Mouse (Mus musculus) cerebellum, postnatal 36 days (tissue): Measurements from ENCODE around the gene Mob2.
A peak's percentile ranks its signal among the peaks of the same experiment; 100 is the strongest.

Experiments used
- DNase-seq, 2 experiments: peaks; one replicate each; pipeline ENCODE4 v3.0.0; 2021 to 2022; ENCODE audit warnings: mixed read lengths in 2 of 2

Mob2 gene

DNA sequence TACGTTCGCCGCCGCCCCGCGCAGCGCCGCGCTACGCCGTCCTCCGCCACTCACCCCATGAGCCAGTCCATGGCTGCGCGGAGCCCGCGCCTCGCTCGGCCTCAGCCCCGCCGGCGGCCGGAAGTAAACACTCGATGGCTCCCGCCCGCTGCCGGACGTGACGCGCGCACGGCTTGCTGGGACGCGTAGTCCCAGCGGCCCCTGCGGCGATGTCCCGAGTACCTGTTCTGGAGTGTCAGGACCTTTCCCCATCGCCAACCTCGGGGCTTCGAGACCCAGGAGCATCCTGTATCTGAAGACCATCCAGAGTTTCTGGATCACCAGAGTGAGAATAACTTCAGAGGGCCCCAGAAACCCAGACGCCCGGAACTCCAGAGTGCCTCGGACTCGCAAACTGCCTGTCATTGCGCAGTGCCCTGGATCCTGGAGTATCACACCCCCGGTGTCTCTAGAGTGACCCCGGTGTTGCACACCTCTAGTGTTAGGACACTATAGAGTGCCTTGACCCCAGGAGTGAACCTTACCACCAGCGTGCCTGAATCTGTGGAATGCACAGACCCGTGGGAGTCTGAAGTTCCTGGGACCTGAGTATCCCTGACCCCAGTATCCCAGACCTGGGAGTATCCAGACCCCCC is at the start of gene Mob2:
Gene Mob2 (minus strand): TSS at position 135 of the 635 bp plus-strand sequence.
- DNase-seq, result peak; percentile 92 to 95

DNA sequence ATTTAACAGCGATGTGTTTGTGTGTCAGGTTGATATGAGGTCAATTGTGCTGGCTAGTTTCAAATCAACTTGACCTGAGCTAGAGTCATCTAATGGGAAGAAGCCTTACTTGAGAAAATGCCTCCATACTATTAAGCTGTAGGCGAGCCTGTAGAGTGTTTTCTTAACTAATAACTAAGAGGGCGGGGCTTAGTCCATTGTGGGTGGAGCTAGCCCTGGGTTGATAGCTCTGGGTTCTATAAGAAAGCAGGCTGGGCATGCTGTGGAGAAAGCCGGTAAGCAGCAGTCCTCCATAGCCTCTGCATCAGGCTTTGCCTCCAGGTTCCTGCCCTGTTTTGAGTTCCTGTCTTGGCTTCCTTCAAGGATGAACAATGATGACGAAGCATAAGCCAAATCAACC is 43.9 kb upstream of the Mob2 start:
- DNase-seq, result no peak

DNA sequence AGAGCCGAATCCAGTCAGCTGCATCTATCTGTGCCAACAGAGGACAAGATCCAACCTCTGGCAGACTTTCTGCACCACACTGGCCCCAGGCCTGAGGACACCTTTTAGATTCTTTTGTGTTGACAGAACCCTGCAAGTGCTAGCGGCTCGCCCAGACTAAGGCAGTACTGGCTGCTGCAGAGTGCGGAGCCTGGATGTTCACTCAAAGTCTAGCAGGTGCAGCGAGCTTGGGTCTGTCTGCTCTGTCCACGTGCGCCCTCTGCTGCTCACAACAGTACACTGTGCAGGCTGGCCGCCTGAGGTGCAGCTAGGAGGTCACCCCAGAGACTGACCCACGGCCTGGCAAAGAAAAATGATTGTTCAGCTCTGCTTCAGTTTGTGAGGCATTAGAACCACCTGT is 36.9 kb upstream of the Mob2 start:
- DNase-seq, result peak; percentile 88 to 91

DNA sequence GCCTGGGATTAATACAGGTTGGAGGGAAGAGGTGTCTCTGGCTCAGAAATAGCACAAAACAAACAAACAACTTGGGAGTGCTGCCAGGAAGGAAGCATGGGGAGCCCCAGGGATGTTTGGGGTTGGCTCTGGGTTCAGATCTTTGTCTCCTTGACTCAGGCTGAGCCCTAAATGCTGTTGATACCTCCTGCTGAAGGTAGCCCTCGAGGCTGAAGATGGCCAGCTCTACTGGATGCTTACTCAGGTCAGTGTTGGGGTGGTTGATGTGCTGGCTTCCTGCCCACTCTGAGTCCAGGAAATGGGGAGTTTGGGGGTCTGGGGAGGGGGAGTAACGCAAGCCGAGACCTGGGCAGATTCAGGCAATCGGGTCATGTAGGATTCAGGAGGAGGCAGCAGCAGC is 35.8 kb upstream of the Mob2 start:
- DNase-seq, result peak in 1 of 2 experiments; percentile 10

DNA sequence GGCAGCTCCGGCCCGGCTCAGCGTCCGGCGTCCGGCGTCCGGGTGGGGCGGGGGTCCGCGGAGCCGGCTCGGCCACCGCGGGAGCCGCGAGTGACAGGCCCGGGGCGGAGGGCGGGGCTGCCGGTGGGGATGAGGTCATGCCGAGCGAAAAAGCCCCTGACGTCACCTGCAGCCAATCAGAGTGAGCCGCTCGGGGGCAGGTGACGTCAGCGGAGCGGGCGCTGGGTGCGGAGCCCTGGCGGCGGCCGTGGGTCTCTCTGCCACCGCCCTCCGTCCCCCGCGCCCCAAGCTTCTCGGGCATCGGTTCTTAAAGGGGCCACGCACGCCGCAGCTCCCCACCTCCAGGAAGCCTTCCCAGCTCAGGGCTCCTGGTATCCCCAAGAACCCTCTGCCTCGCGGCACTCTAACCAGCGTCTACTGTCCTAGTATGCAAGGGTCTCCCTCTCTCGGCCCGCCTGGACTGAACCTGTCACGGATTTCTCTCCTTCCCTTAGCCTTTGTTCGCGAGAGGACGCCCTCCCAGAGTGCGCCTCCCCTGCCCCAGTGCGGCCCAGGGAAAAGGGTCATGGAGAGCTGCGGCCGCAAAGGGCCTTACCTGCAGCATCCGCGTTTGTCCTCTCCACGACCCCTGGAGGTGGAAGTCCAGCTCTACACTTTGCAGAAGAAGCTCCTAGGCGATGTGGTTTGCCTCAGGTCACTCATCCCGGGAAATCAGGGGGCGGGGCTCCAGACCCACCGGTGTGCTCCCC is 34.5 kb upstream of the Mob2 start, which contains the start of gene Dusp8:
Gene Dusp8 (minus strand): TSS at position 661 of the 749 bp plus-strand sequence.
- peak; percentile 97 to 98 for DNase-seq

DNA sequence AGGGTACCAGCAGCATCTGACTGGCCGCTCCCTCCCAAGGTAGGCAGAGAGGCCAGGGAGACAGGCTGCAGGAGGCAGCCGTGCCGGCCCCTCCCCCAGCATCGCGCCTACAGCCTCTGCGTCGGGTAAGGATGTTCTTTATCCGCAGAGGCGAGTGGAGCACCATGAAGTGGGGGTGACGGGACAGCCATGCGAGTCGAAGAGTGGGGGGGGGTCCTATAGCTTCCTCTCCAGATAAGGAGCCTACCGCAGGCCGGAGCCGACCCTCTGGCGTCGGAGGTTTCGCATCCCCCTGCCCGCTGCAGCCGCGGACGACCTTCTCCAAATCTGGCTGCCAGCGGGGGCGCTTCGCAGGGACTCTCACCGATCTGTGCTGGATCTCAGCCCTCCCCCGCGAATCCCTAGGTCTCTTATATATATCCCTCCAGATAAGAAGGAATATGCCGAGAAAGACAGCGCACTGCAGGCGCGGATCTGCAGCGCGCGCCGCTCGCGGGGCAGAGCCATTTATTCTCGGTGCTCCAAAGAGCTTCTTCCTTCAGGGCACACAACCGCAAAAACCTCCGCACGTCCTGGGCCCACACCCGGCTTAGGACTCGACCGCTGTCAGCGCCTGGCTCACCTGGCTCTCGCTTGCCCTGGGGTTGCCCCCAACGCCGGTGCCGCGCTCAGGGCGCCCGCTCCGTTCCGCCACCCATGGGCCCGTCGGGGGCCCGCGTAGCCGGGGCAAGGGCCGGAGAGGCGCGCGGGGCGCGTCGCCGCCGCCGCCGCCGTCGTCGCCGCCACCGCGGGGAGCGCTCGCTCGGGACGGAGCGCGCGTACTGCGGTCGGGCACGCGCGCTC is 33.7 kb upstream of the Mob2 start:
- DNase-seq, result peak; percentile 74 to 81

DNA sequence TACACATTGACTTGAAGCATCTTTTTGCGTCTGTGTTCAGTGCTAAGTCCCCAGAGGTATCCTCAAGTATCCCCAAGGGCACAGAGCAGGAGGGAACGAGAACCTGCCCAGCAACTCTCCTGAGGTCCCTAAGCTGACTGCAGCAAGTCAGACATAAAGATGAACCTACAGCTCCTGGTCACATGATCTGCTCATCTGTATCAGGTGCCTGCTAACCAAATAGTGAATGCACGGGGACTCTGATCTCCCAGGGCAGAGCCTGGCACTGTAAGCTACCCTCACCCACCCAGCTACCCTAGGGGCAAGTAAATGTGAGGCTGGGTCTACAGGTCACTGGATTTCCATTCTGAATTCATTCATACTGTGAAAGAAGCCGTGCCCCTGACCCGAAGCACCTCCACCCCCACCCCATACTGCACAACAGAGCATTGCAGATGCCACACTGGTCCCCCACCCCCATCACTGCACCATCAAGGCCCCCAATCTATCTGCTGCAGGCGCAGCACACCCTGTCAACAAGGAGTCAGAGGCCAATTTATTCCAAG is 32.9 kb upstream of the Mob2 start:
- peak in 1 of 2 experiments; percentile 17 for DNase-seq

GRCm38 (mm10) chr7:142092991-142093390 is 32.1 kb upstream of the Mob2 start:
- DNase-seq, result peak in 1 of 2 experiments; percentile 14

DNA sequence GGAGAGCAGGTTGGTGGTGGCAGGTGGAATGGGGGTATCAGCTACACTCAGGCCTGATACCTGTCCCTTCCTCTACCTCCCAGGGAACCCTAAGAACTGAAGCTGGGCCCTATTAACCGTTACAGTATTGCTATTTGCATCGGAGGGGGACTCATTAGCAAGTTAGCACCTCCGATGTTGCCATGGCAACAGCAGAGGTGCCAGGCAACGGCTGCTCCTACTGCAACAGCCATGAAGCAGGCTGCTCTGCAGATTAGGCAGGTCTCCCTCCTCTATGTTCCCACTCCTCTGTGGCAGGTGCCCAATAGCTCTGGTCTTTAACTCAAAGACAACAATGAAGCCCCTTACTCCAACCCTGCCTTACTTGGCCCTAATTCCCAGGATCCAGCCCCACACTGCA is 31.0 kb upstream of the Mob2 start:
- DNase-seq, result no peak

DNA sequence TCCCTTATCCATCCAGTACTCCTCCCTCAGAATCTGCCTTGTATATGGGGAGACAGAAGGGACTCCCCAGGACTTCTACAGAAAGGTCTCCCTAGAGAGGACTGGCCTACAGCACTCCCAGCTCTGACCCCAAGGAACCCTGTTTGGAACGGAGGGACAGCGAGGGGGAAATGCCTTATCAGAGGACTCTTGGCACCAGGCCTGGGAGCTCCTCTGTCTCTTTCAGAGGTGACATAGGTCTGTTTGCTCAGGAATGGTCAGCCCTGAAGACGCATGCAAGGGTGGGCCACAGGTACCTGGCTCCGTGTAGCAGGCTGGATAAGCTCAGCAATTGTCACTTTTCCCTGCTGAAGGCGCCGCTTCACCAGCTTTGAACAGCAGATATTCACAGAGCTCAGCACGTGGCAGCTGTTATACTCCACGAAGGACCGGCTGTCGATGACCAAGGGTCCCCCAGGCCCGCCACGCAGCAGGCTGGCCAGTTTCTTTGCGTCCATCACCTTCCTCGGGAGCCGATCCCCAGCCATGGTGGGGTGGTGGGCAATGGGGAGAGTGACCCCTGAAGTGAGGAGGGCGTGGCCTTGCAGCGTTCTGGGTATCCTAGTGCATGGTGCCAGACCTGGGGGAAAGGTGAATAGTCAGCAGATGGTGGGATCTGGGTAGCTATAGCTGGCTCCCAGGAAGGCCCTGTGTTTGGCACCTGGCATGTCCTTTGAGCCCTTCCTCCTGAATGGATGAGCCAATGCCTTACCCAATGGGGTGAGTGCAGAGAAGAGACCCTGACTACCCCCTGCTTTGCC is 29.0 kb upstream of the Mob2 start:
- peak in 1 of 2 experiments; percentile 32 for DNase-seq

DNA sequence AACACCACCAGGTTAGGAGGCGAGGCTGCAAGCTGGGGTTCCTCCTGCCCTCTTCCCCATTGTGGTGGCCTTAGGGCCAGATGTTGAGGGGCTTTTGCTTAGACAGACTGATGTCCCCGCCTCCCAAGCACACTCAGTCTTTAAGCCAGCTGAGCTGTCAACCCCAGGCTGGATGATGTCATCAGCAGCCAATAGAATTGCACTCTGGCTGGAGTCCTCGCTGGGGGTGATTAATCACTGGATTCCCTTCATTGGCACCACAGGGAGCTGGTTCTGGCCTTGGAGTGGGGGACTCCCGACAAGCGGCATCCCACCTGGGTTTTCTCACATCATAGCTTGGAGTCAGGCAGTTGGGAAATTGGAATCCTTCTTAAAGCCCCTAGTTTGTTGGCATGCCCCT is 28.0 kb upstream of the Mob2 start:
- DNase-seq, result peak in 1 of 2 experiments; percentile 31

GRCm38 (mm10) chr7:142087069-142087652 is 26.3 kb upstream of the Mob2 start:
- DNase-seq, result no peak

DNA sequence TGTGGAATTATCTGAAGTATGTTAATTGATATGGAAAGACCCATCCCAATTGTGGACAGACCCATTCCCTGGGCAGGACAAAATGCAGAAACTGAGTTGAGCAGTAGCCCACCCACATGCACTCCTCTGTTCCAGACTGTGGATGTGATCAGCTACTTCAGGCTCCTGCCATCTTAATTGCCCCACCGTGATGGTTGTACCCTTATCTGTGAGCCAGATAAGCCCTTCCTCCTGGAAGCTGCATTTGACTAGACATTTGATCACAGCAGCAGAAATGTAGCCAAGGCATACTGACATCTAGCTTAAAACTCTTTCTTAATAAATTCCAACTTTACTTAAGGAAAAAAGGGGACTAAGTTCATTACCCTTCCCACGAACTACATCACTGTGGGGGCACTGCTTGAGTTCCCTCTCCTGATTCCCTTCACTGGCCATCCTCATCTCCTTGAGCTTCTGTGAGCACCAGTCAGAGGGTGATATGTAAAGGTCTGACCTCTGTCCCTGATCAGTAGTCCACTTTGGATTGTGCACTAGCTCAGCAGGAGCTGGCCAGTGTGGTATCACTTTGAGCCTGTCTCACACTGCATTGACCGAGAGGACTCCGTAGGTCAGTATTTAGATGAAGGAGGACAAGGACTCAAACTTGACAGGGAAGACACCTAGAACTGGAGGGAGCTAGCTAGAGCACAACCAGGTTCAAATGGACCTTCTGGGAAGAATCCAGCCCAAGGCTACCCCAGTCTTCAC is 25.5 kb upstream of the Mob2 start:
- DNase-seq, result no peak

- DNase-seq, result peak; percentile 91 to 93
These were observed 24.0 kb upstream of the Mob2 start for GRCm38 (mm10) chr7:142084820-142085219.

GRCm38 (mm10) chr7:142084395-142084794 is 23.5 kb upstream of the Mob2 start:
- no peak for DNase-seq

GRCm38 (mm10) chr7:142083588-142084317 is 22.9 kb upstream of the Mob2 start:
- DNase-seq, result peak; percentile 43 to 53

GRCm38 (mm10) chr7:142082607-142083006 is 21.7 kb upstream of the Mob2 start:
- peak in 1 of 2 experiments; percentile 6 for DNase-seq

DNA sequence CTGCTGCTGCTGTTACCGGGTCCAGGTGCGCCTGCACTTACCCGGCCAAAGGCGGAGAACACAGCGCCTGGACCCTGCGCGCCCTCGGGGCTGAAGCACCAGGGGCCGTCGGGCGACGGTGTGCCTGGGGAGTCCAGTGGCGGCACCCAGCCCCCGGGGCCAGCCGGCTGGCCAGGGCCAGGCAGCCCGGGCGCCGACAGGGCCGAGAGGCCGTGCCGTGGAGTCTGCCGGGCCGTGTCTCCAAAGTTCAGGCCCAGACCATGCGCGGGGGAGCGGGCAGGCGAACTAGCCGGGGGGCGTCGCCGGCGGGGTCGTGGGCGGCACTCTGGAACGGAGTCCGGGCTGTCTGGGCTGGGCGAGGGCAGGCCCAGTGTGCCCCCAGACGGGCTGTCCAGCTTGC is 21.3 kb upstream of the Mob2 start:
- DNase-seq, result peak in 1 of 2 experiments; percentile 12

DNA sequence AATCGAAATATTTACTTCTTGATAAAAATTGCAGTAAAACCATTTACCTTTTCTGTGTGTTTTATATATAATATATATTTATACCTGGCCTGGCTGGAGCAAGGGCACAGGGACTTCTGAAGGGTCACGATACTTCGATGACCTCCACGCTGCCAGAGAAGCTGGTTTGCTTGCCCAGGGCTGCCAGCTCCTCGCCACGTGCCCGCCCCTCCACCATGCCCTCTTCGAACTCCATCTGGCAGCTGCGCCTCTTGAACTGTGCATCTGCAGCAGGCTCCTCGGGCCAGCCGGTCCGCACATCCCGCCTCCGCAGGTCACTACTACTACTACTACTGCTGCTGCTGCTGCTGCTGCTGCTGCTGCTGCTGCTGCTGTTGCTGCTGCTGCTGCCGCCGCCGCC is 20.9 kb upstream of the Mob2 start:
- DNase-seq, result peak in 1 of 2 experiments; percentile 18

DNA sequence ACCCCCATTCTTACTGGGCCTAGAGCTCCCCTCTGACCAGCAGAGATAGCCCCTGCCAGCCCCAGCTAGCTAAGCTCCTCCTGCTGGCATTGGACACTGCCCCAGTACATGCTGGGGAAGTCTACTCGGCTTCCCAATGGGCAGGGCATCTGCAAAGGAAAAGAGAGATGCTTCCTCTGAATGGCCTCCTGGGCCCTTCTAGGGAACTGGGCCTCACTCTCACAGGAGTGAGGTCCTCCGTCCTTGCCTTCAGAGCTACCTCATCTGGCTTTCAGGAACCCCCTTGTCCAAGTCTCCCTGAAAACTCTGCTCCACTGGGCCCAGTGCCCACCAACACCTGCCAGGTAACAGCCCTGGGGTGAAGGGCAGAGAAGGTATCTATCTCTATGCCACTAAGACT is 20.0 kb upstream of the Mob2 start:
- peak; percentile 27 for DNase-seq
